ENCODE assay signal across 17 mouse cellular contexts in genomic region chr6:99339343-99339620, GRCm38 (mm10).
DNase-seq lines count a peak whose midpoint lies in the region; ATAC-seq and TF ChIP-seq lines count a peak whose summit lies in the region.
"Had no signal": no experiment of that assay in that cellular context is flagged by ENCODE, and none has a peak within 500 bp of the region (broad histone marks: within the 10 kb centered on the region; RNA-seq: fewer than 3 reads in every experiment).

No protein-coding gene starts in this region.

- H3K4me2 ChIP-seq in intestine, embryonic 15.5 days (replicated peaks) = no peak overlapping the region
- H3K4me2 ChIP-seq in intestine, postnatal 0 days (replicated peaks; ENCODE audit: low read depth) = no peak overlapping the region
- H3K4me2 ChIP-seq: heart, embryonic 11.5 days; hindbrain, embryonic 15.5 days had no signal

- H3ac ChIP-seq in C2C12 (ENCODE audit: control insufficient read depth, insufficient read length, low read depth) = no peak overlapping the region

- no peak for TF ChIP-seq CTCF in intestine, postnatal 0 days (IDR thresholded peaks at IDR 0.05; ENCODE audit: low read depth)
- TF ChIP-seq CTCF in C2C12 (IDR thresholded peaks at IDR 0.05; ENCODE audit: control insufficient read depth, insufficient read depth, insufficient read length) = no peak

- no peaks in the 10 kb centered on the region for H3K27me3 ChIP-seq in intestine, embryonic 15.5 days (replicated peaks)
- H3K27me3 ChIP-seq in intestine, postnatal 0 days (replicated peaks; ENCODE audit: control insufficient read depth, insufficient read depth, low read length) = no peaks in the 10 kb centered on the region
- H3K27me3 ChIP-seq in C2C12 (ENCODE audit: control insufficient read depth, insufficient read depth, insufficient read length) = no peaks in the 10 kb centered on the region
- peaks cover 50% of the 10 kb centered on the region for H3K27me3 ChIP-seq in limb, embryonic 10.5 days (ENCODE audit: low read depth, poor library complexity, severe bottlenecking)

- ATAC-seq in intestine, embryonic 15.5 days = peak; percentile 39; the same call in 1 of the 2 replicates
- no peak for ATAC-seq in intestine, postnatal 0 days
- ATAC-seq: forebrain, embryonic 16.5 days had no signal

- no peak overlapping the region for H3K9ac ChIP-seq in intestine, embryonic 15.5 days
- H3K9ac ChIP-seq in intestine, postnatal 0 days (ENCODE audit: low read depth, low read length) = no peak overlapping the region
- H3K9ac ChIP-seq: hindbrain, embryonic 15.5 days had no signal

- WGBS in intestine, embryonic 15.5 days = 39% methylated on average over 5 of the region's 5 CpGs
- 45% methylated on average over 5 of the region's 5 CpGs for WGBS in intestine, postnatal 0 days
- 56% methylated on average over 5 of the region's 5 CpGs for WGBS in limb, embryonic 10.5 days

- H3K9me3 ChIP-seq in intestine, embryonic 15.5 days = no peaks in the 10 kb centered on the region
- H3K9me3 ChIP-seq in intestine, postnatal 0 days (ENCODE audit: control insufficient read depth) = no peaks in the 10 kb centered on the region
- H3K9me3 ChIP-seq in limb, embryonic 10.5 days (replicated peaks) = no peaks in the 10 kb centered on the region
- H3K9me3 ChIP-seq: hindbrain, embryonic 15.5 days had no signal

- peak; percentile 29 for DNase-seq in embryo, embryonic 11 days
- no peak for DNase-seq in embryo, embryonic 10 days (ENCODE audit: low spot score)
- peak; percentile 39 for DNase-seq in limb, embryonic 10.5 days (ENCODE audit: low spot score)
- no peak for DNase-seq in left cerebral cortex, postnatal 25 days (ENCODE audit: low spot score in 2 of 2)
- no peak for DNase-seq in left cerebral cortex, adult 11 months (ENCODE audit: low spot score)
- DNase-seq: cerebellum, adult 11-12 months; kidney, adult 9 months; lung, adult 18-20 months; right cerebral cortex, adult 18-20 months; thymus, postnatal 4 days had no signal

- no peak overlapping the region for H3K4me3 ChIP-seq in intestine, embryonic 15.5 days (replicated peaks)
- H3K4me3 ChIP-seq in intestine, postnatal 0 days (ENCODE audit: low read depth, low read length) = no peak overlapping the region
- H3K4me3 ChIP-seq in C2C12 (ENCODE audit: insufficient read depth, poor library complexity, severe bottlenecking) = peak overlapping the region; percentile 2
- H3K4me3 ChIP-seq in limb, embryonic 10.5 days = no peak overlapping the region
- H3K4me3 ChIP-seq: erythroblast, embryonic 14.5 days; hindbrain, embryonic 15.5 days had no signal

- H3K27ac ChIP-seq in intestine, embryonic 15.5 days = no peak overlapping the region
- H3K27ac ChIP-seq in intestine, postnatal 0 days (ENCODE audit: low read depth, low read length) = no peak overlapping the region
- no peak overlapping the region for H3K27ac ChIP-seq in limb, embryonic 10.5 days
- H3K27ac ChIP-seq: hindbrain, embryonic 15.5 days had no signal

- H3K79me2 ChIP-seq in C2C12 (ENCODE audit: control insufficient read depth, insufficient read depth) = no peaks in the 10 kb centered on the region

- no peaks in the 10 kb centered on the region for H3K79me3 ChIP-seq in C2C12 (ENCODE audit: low read depth)

- peaks cover 21% of the 10 kb centered on the region for H3K4me1 ChIP-seq in intestine, embryonic 15.5 days (replicated peaks)
- peaks cover 9% of the 10 kb centered on the region; the same call in 1 of the 2 replicates for H3K4me1 ChIP-seq in intestine, postnatal 0 days (replicated peaks; ENCODE audit: control insufficient read depth, insufficient read depth, low read length)
- H3K4me1 ChIP-seq in limb, embryonic 10.5 days = peaks cover 43% of the 10 kb centered on the region

- intact Hi-C loops in left cerebral cortex, postnatal 25 days (cut with DNase I) = no loop called here

- H3K36me3 ChIP-seq in intestine, embryonic 15.5 days = no peaks in the 10 kb centered on the region
- no peaks in the 10 kb centered on the region for H3K36me3 ChIP-seq in intestine, postnatal 0 days (ENCODE audit: control insufficient read depth, insufficient read depth)
- H3K36me3 ChIP-seq in C2C12 (ENCODE audit: control insufficient read depth, insufficient read depth) = no peaks in the 10 kb centered on the region
- no peaks in the 10 kb centered on the region for H3K36me3 ChIP-seq in limb, embryonic 10.5 days
- H3K36me3 ChIP-seq: hindbrain, embryonic 15.5 days had no signal

TF ChIP-seq in C2C12, 6 proteins besides CTCF, POLR2A, EP300 and RAD21:
- TF ChIP-seq MYOG (IDR thresholded peaks at IDR 0.05; ENCODE audit: control insufficient read depth, extremely low read depth, insufficient read length) = no peak
- TF ChIP-seq CEBPB (IDR thresholded peaks at IDR 0.05; ENCODE audit: low read depth) = no peak
- no peak for TF ChIP-seq USF1 (IDR thresholded peaks at IDR 0.05; ENCODE audit: low read depth)
- no peak for TF ChIP-seq MAX (IDR thresholded peaks at IDR 0.05)
- no peak for TF ChIP-seq MYOD1 (IDR thresholded peaks at IDR 0.05; ENCODE audit: control insufficient read depth, insufficient read length, low read depth)
- TF ChIP-seq FOSL1 (IDR thresholded peaks at IDR 0.05; ENCODE audit: insufficient read depth, low read length, poor library complexity, severe bottlenecking) = no peak
TF ChIP-seq in C2C12: peak in this region for 0.

Comparison
In these comparisons a context has a peak if more than half of its experiments do, and no peak if none do; other contexts are left out.
1. DNase-seq: peak in embryo, embryonic 11 days (single experiment) and limb, embryonic 10.5 days (single experiment); none in embryo, embryonic 10 days (single experiment), left cerebral cortex, postnatal 25 days (0 of 2) and left cerebral cortex, adult 11 months (single experiment).